ENCODE assay signal across 15 mouse cellular contexts in the genomic region with DNA sequence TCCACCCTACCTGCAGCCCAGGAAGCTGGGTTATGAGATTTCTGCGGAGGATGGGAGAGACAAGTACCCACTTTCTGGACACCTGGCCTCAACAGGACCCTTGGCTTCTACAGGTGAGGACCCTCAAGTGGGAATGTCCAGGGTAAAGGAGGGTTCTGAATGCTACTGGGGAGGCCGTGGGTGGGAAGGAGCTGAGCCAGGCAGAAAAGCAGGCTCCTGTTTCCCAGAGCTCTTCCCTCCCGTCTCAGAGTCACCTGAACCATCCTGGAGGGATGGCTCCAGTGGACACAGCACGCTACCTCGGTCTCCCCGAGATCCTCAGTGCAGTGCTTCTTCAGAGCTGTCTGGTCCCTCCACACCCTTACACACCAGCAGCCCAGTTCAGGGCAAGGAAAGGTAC. TPM values are rescaled to one million over a fixed set of nuclear protein-coding genes. Genes with fewer than 3 reads are reported as not detected.
"Had no signal": no experiment of that assay in that cellular context is flagged by ENCODE, and none has a peak within 500 bp of the region (broad histone marks: within the 10 kb centered on the region; RNA-seq: fewer than 3 reads in every experiment).

No protein-coding gene starts in this region.

- H3K27me3 ChIP-seq: lung, embryonic 15.5 days; stomach, embryonic 15.5 days had no signal

- H3K27ac ChIP-seq: lung, embryonic 15.5 days; midbrain, embryonic 12.5 days; neural tube, embryonic 12.5 days; stomach, embryonic 15.5 days; stomach, postnatal 0 days had no signal

- DNase-seq: lung, adult 18-20 months; lung, postnatal 4 days; midbrain, embryonic 14.5 days; right cerebral cortex, postnatal 14 days; thymus, adult 2 months; thymus, postnatal 14 days; thymus, postnatal 36 days had no signal

- H3K4me3 ChIP-seq: lung, embryonic 15.5 days; midbrain, embryonic 10.5 days; midbrain, embryonic 12.5 days; neural tube, embryonic 12.5 days; stomach, embryonic 15.5 days had no signal

- H3K9me3 ChIP-seq: lung, embryonic 15.5 days; midbrain, embryonic 10.5 days; midbrain, embryonic 12.5 days; neural tube, embryonic 12.5 days; stomach, embryonic 15.5 days had no signal

RNA-seq across cellular contexts. Expression of gene Tns2, which starts 12.0 kb away (rescaled TPM):
- total RNA-seq: megakaryocyte-erythroid progenitor cell, adult 5-6 weeks had no signal

RNA-seq across cellular contexts. Expression of gene Igfbp6, which starts 32.0 kb away (rescaled TPM):
- total RNA-seq: megakaryocyte-erythroid progenitor cell, adult 5-6 weeks had no signal

RNA-seq across cellular contexts. Expression of gene Soat2, which starts 38.1 kb away (rescaled TPM):
- polyA plus RNA-seq: midbrain, embryonic 14.5 days; neural tube, embryonic 14.5 days had no signal
